Mouse (Mus musculus): ENCODE results near the gene Ap2a1. TPM values are rescaled to one million over a fixed set of nuclear protein-coding genes. Genes with fewer than 3 reads are reported as not detected.

The Ap2a1 gene
- polyA plus RNA-seq, 1 experiment from 2014 or later, result 83.2 TPM

GRCm38 (mm10) chr7:44925468-44925867, 3.8 kb downstream of the Ap2a1 start:
- TF ChIP-seq CTCF (IDR thresholded peaks at IDR 0.05; ENCODE audit: low read depth), result peak; percentile 65
- Histone ChIP-seq H3K4me3 (ENCODE audit: low read depth, low read length) (no peak overlapping the region), H3K27me3 (ENCODE audit: insufficient read depth, low read length) (no peaks in the 10 kb centered on the region), H3K9me3 (ENCODE audit: low read depth, low read length) (no peaks in the 10 kb centered on the region), H3K4me1 (ENCODE audit: insufficient read depth) (peaks cover 13% of the 10 kb centered on the region; the same call in 1 of the 2 replicates), H3K36me3 (ENCODE audit: insufficient read depth) (peaks cover 43% of the 10 kb centered on the region), H3K27ac (ENCODE audit: low read depth) (no peak overlapping the region), H3K4me2 (no peak overlapping the region), H3K9ac (no peak overlapping the region)
- no peak for ATAC-seq (ENCODE audit: insufficient read depth)
- WGBS, result 71% methylated on average over 3 of the region's 3 CpGs
- peak; percentile 41 for DNase-seq

GRCm38 (mm10) chr7:44922530-44922929, 6.8 kb downstream of the Ap2a1 start:
- ATAC-seq (ENCODE audit: insufficient read depth), result 0 out of 2 replicates have a peak, but pooled peaks have one; percentile 44
- H3K27ac ChIP-seq (ENCODE audit: low read depth), result no peak overlapping the region
- H3K4me2 ChIP-seq, result no peak overlapping the region
- no peak overlapping the region for H3K4me3 ChIP-seq (ENCODE audit: low read depth, low read length)
- no peaks in the 10 kb centered on the region for H3K9me3 ChIP-seq (ENCODE audit: low read depth, low read length)
- H3K27me3 ChIP-seq (ENCODE audit: insufficient read depth, low read length), result no peaks in the 10 kb centered on the region
- no peaks in the 10 kb centered on the region for H3K4me1 ChIP-seq (ENCODE audit: insufficient read depth)
- no peak for DNase-seq
- H3K36me3 ChIP-seq (ENCODE audit: insufficient read depth), result peaks cover 53% of the 10 kb centered on the region
- H3K9ac ChIP-seq, result no peak overlapping the region
- TF ChIP-seq CTCF (IDR thresholded peaks at IDR 0.05; ENCODE audit: low read depth), result no peak

DNA sequence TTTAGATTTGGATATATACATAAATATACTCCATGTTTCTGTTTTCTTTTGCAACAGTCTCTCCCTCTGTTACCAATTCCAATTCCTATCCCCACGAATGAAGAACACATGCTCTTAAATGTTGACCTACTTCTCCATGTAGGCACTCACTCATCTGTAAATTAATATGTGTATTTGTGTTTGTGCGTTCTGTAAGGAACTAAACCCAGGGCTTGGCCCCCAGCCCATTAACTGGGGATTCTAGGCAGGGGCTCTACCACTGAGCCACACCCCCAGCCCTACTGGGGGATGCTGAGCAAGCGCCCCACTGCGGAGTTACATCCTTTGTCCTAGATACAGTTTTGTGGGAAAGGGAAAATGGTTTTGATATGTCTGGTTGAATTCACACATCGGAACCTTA, 10.2 kb downstream of the Ap2a1 start:
- no peak for TF ChIP-seq CTCF (IDR thresholded peaks at IDR 0.05; ENCODE audit: low read depth)
- Histone ChIP-seq H3K9me3 (ENCODE audit: low read depth, low read length) (no peaks in the 10 kb centered on the region), H3K4me1 (ENCODE audit: insufficient read depth) (no peaks in the 10 kb centered on the region), H3K36me3 (ENCODE audit: insufficient read depth) (peaks cover 62% of the 10 kb centered on the region), H3K4me3 (ENCODE audit: low read depth, low read length) (no peak overlapping the region), H3K27ac (ENCODE audit: low read depth) (no peak overlapping the region), H3K27me3 (ENCODE audit: insufficient read depth, low read length) (no peaks in the 10 kb centered on the region), H3K9ac (no peak overlapping the region), H3K4me2 (no peak overlapping the region)
- WGBS, result 85% methylated on average over 5 of the region's 5 CpGs
- ATAC-seq (ENCODE audit: insufficient read depth) (no peak), DNase-seq (no peak)

GRCm38 (mm10) chr7:44918219-44918618, 11.1 kb downstream of the Ap2a1 start:
- no peak overlapping the region for H3K4me3 ChIP-seq (ENCODE audit: low read depth, low read length)
- H3K9me3 ChIP-seq (ENCODE audit: low read depth, low read length), result no peaks in the 10 kb centered on the region
- H3K27me3 ChIP-seq (ENCODE audit: insufficient read depth, low read length), result no peaks in the 10 kb centered on the region
- H3K4me1 ChIP-seq (ENCODE audit: insufficient read depth), result no peaks in the 10 kb centered on the region
- WGBS, result 47% methylated on average over 3 of the region's 3 CpGs
- DNase-seq (no peak), ATAC-seq (ENCODE audit: insufficient read depth) (no peak)
- TF ChIP-seq CTCF (IDR thresholded peaks at IDR 0.05; ENCODE audit: low read depth), result no peak
- H3K36me3 ChIP-seq (ENCODE audit: insufficient read depth), result peaks cover 62% of the 10 kb centered on the region
- no peak overlapping the region for H3K9ac ChIP-seq
- H3K27ac ChIP-seq (ENCODE audit: low read depth), result no peak overlapping the region
- no peak overlapping the region for H3K4me2 ChIP-seq

DNA sequence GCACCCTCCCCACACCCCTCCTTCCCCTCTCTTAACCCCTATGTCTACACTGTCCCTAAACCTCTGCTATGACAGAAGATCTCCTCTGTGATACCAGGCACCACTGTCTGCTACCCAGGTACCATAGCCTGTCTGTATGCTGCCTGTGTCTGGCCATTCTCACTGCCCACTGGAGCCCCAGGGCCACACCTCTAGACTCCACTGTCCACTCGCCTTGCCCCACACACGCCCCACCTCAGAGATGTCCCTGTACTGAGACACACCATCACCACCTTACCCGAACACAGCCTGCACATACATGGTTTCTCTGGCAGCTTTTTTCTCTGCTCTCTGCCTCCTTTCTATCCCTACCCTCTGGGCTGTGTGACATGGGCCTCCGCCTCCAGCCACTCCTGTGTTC, 12.4 kb downstream of the Ap2a1 start:
- ATAC-seq (ENCODE audit: insufficient read depth), result no peak
- H3K4me3 ChIP-seq (ENCODE audit: low read depth, low read length), result no peak overlapping the region
- peaks cover 63% of the 10 kb centered on the region for H3K36me3 ChIP-seq (ENCODE audit: insufficient read depth)
- no peak overlapping the region for H3K4me2 ChIP-seq
- no peak for DNase-seq
- H3K4me1 ChIP-seq (ENCODE audit: insufficient read depth), result no peaks in the 10 kb centered on the region
- WGBS, result 91% methylated on average over 4 of the region's 4 CpGs
- no peaks in the 10 kb centered on the region for H3K27me3 ChIP-seq (ENCODE audit: insufficient read depth, low read length)
- no peak for TF ChIP-seq CTCF (IDR thresholded peaks at IDR 0.05; ENCODE audit: low read depth)
- no peak overlapping the region for H3K27ac ChIP-seq (ENCODE audit: low read depth)
- H3K9me3 ChIP-seq (ENCODE audit: low read depth, low read length), result no peaks in the 10 kb centered on the region
- H3K9ac ChIP-seq, result no peak overlapping the region

GRCm38 (mm10) chr7:44916191-44916590, 13.1 kb downstream of the Ap2a1 start:
- no peaks in the 10 kb centered on the region for H3K27me3 ChIP-seq (ENCODE audit: insufficient read depth, low read length)
- no peak for TF ChIP-seq CTCF (IDR thresholded peaks at IDR 0.05; ENCODE audit: low read depth)
- DNase-seq, result no peak
- no peaks in the 10 kb centered on the region for H3K4me1 ChIP-seq (ENCODE audit: insufficient read depth)
- H3K36me3 ChIP-seq (ENCODE audit: insufficient read depth), result peaks cover 64% of the 10 kb centered on the region
- H3K4me2 ChIP-seq, result no peak overlapping the region
- no peaks in the 10 kb centered on the region for H3K9me3 ChIP-seq (ENCODE audit: low read depth, low read length)
- no peak overlapping the region for H3K9ac ChIP-seq
- no peak overlapping the region for H3K27ac ChIP-seq (ENCODE audit: low read depth)
- no peak for ATAC-seq (ENCODE audit: insufficient read depth)
- WGBS, result 79% methylated on average over 6 of the region's 6 CpGs
- no peak overlapping the region for H3K4me3 ChIP-seq (ENCODE audit: low read depth, low read length)

DNA sequence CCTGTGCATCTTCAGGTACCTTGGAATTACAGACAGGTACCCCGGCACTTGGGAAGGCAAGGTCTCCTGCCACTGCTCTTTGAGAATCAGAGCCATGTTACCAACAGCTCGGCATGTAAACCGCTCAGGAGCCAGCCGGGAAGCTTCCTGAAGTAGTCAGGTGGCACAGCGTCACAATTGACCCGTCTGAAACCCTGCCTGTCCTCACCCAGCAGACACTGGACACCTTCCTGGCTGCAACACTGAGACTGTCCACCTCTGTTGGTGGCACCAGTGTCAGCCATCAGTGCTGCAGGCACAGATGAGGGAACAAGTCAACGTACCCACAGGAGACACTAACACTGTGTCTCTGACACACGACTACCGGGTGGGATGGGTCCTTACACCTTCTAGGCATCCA, 14.0 kb downstream of the Ap2a1 start:
- 83% methylated on average over 9 of the region's 9 CpGs for WGBS
- Histone ChIP-seq H3K4me3 (ENCODE audit: low read depth, low read length) (no peak overlapping the region), H3K36me3 (ENCODE audit: insufficient read depth) (peaks cover 68% of the 10 kb centered on the region), H3K27me3 (ENCODE audit: insufficient read depth, low read length) (no peaks in the 10 kb centered on the region), H3K9me3 (ENCODE audit: low read depth, low read length) (no peaks in the 10 kb centered on the region), H3K4me2 (no peak overlapping the region), H3K4me1 (ENCODE audit: insufficient read depth) (no peaks in the 10 kb centered on the region), H3K27ac (ENCODE audit: low read depth) (no peak overlapping the region), H3K9ac (no peak overlapping the region)
- TF ChIP-seq CTCF (IDR thresholded peaks at IDR 0.05; ENCODE audit: low read depth), result no peak
- ATAC-seq (ENCODE audit: insufficient read depth) (no peak), DNase-seq (no peak)

DNA sequence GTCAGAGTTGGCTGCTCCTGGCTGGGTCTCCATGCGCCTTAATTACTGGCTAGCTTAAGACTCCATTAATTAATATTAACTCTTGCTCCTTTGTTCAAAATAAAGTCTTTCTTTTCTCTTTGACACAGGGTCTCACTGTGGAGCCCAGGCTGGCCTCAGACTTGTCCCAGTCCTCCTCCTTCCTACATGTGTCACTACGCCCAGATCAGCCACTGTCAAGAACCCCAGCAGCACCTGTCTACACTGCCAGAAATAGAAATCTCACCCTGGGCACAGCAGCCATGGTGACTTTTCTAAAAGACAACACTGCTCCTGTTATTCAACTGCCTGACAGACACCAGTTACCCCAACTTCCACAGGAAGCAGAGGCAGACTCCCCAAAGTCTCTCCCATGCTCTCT, 14.9 kb downstream of the Ap2a1 start:
- Histone ChIP-seq H3K36me3 (ENCODE audit: insufficient read depth) (peaks cover 71% of the 10 kb centered on the region), H3K4me3 (ENCODE audit: low read depth, low read length) (no peak overlapping the region), H3K27me3 (ENCODE audit: insufficient read depth, low read length) (no peaks in the 10 kb centered on the region), H3K9ac (no peak overlapping the region), H3K4me1 (ENCODE audit: insufficient read depth) (no peaks in the 10 kb centered on the region), H3K9me3 (ENCODE audit: low read depth, low read length) (no peaks in the 10 kb centered on the region), H3K27ac (ENCODE audit: low read depth) (no peak overlapping the region), H3K4me2 (no peak overlapping the region)
- no peak for TF ChIP-seq CTCF (IDR thresholded peaks at IDR 0.05; ENCODE audit: low read depth)
- no peak for ATAC-seq (ENCODE audit: insufficient read depth)
- no peak for DNase-seq
- 92% methylated on average over 2 of the region's 2 CpGs for WGBS

All from lung, embryonic 14.5 days (tissue).